Mouse (Mus musculus): Measurements from ENCODE around the gene Fxyd2. TPM values are rescaled to one million over a fixed set of nuclear protein-coding genes. Genes with fewer than 3 reads are reported as not detected.

Fxyd2 gene
- polyA plus RNA-seq, 1 experiment from 2014 or later, result 5.4 TPM

- DNase-seq (ENCODE audit: low spot score), result no peak
- 49% methylated on average over 4 of the region's 4 CpGs for WGBS
- no peaks in the 10 kb centered on the region for H3K9me3 ChIP-seq (ENCODE audit: control insufficient read depth, low read length)
Observed at GRCm38 (mm10) chr9:45401851-45402250, 2.4 kb downstream of the Fxyd2 start.

GRCm38 (mm10) chr9:45402957-45403356, 3.5 kb downstream of the Fxyd2 start:
- no peaks in the 10 kb centered on the region; the same call in 1 of the 2 replicates for H3K27me3 ChIP-seq (replicated peaks; ENCODE audit: control insufficient read depth, insufficient read depth, low read length)
- 42% methylated on average over 2 of the region's 2 CpGs for WGBS
- no peaks in the 10 kb centered on the region for H3K9me3 ChIP-seq (ENCODE audit: control insufficient read depth, low read length)
- no peak for ATAC-seq (ENCODE audit: low read depth)
- 0 out of 2 replicates have a peak, but pooled peaks cover 1% of the 10 kb centered on the region for H3K4me1 ChIP-seq (ENCODE audit: control insufficient read depth, insufficient read depth, low read length)
- H3K36me3 ChIP-seq (ENCODE audit: control insufficient read depth, insufficient read depth, low read length), result no peaks in the 10 kb centered on the region
- no peak overlapping the region for H3K4me3 ChIP-seq (ENCODE audit: low read depth, low read length)
- no peak overlapping the region for H3K27ac ChIP-seq (replicated peaks; ENCODE audit: low read depth, low read length)
- H3K9ac ChIP-seq (ENCODE audit: low read depth, low read length), result no peak overlapping the region
- H3K4me2 ChIP-seq (ENCODE audit: low read depth, low read length), result no peak overlapping the region
- DNase-seq (ENCODE audit: low spot score), result no peak

More at GRCm38 (mm10) chr9:45401851-45402250, 2.4 kb downstream of the Fxyd2 start:
- H3K4me1 ChIP-seq (ENCODE audit: control insufficient read depth, insufficient read depth, low read length), result no peaks in the 10 kb centered on the region
- H3K9ac ChIP-seq (ENCODE audit: low read depth, low read length), result no peak overlapping the region
- no peak for ATAC-seq (ENCODE audit: low read depth)
- H3K36me3 ChIP-seq (ENCODE audit: control insufficient read depth, insufficient read depth, low read length), result no peaks in the 10 kb centered on the region
- H3K27ac ChIP-seq (replicated peaks; ENCODE audit: low read depth, low read length), result no peak overlapping the region
- H3K4me3 ChIP-seq (ENCODE audit: low read depth, low read length), result no peak overlapping the region
- H3K27me3 ChIP-seq (replicated peaks; ENCODE audit: control insufficient read depth, insufficient read depth, low read length), result no peaks in the 10 kb centered on the region; the same call in 1 of the 2 replicates
- H3K4me2 ChIP-seq (ENCODE audit: low read depth, low read length), result no peak overlapping the region

GRCm38 (mm10) chr9:45405694-45406093, 6.2 kb downstream of the Fxyd2 start:
- ATAC-seq (ENCODE audit: low read depth) (no peak), DNase-seq (ENCODE audit: low spot score) (no peak)
- WGBS, result 65% methylated on average over 5 of the region's 5 CpGs
- Histone ChIP-seq H3K9me3 (ENCODE audit: control insufficient read depth, low read length) (no peaks in the 10 kb centered on the region), H3K27ac (replicated peaks; ENCODE audit: low read depth, low read length) (no peak overlapping the region), H3K9ac (ENCODE audit: low read depth, low read length) (no peak overlapping the region), H3K4me2 (ENCODE audit: low read depth, low read length) (no peak overlapping the region), H3K36me3 (ENCODE audit: control insufficient read depth, insufficient read depth, low read length) (no peaks in the 10 kb centered on the region), H3K27me3 (replicated peaks; ENCODE audit: control insufficient read depth, insufficient read depth, low read length) (no peaks in the 10 kb centered on the region; the same call in 1 of the 2 replicates), H3K4me1 (ENCODE audit: control insufficient read depth, insufficient read depth, low read length) (0 out of 2 replicates have a peak, but pooled peaks cover 5% of the 10 kb centered on the region), H3K4me3 (ENCODE audit: low read depth, low read length) (no peak overlapping the region)

GRCm38 (mm10) chr9:45406808-45407207, 7.3 kb downstream of the Fxyd2 start:
- Histone ChIP-seq H3K4me1 (ENCODE audit: control insufficient read depth, insufficient read depth, low read length) (0 out of 2 replicates have a peak, but pooled peaks cover 5% of the 10 kb centered on the region), H3K9ac (ENCODE audit: low read depth, low read length) (no peak overlapping the region), H3K9me3 (ENCODE audit: control insufficient read depth, low read length) (no peaks in the 10 kb centered on the region), H3K4me2 (ENCODE audit: low read depth, low read length) (no peak overlapping the region), H3K27me3 (replicated peaks; ENCODE audit: control insufficient read depth, insufficient read depth, low read length) (no peaks in the 10 kb centered on the region; the same call in 1 of the 2 replicates), H3K4me3 (ENCODE audit: low read depth, low read length) (no peak overlapping the region), H3K27ac (replicated peaks; ENCODE audit: low read depth, low read length) (no peak overlapping the region), H3K36me3 (ENCODE audit: control insufficient read depth, insufficient read depth, low read length) (no peaks in the 10 kb centered on the region)
- DNase-seq (ENCODE audit: low spot score) (no peak), ATAC-seq (ENCODE audit: low read depth) (no peak)
- 90% methylated on average over 3 of the region's 3 CpGs for WGBS

GRCm38 (mm10) chr9:45407706-45408675, 8.5 kb downstream of the Fxyd2 start:
- Histone ChIP-seq H3K4me1 (ENCODE audit: control insufficient read depth, insufficient read depth, low read length) (0 out of 2 replicates have a peak, but pooled peaks cover 5% of the 10 kb centered on the region), H3K36me3 (ENCODE audit: control insufficient read depth, insufficient read depth, low read length) (no peaks in the 10 kb centered on the region), H3K9me3 (ENCODE audit: control insufficient read depth, low read length) (no peaks in the 10 kb centered on the region), H3K27ac (replicated peaks; ENCODE audit: low read depth, low read length) (0 out of 2 replicates have a peak overlapping the region, but pooled peaks have one; percentile 48), H3K27me3 (replicated peaks; ENCODE audit: control insufficient read depth, insufficient read depth, low read length) (no peaks in the 10 kb centered on the region), H3K4me3 (ENCODE audit: low read depth, low read length) (peak overlapping the region; percentile 32), H3K9ac (ENCODE audit: low read depth, low read length) (peak overlapping the region; percentile 51), H3K4me2 (ENCODE audit: low read depth, low read length) (peak overlapping the region; percentile 55)
- ATAC-seq (ENCODE audit: low read depth), result peak; percentile 73
- DNase-seq (ENCODE audit: low spot score), result peak; percentile 76
- WGBS, result 37% methylated on average over 33 of the region's 33 CpGs

- Histone ChIP-seq H3K36me3 (ENCODE audit: control insufficient read depth, insufficient read depth, low read length) (no peaks in the 10 kb centered on the region), H3K27me3 (replicated peaks; ENCODE audit: control insufficient read depth, insufficient read depth, low read length) (no peaks in the 10 kb centered on the region), H3K27ac (replicated peaks; ENCODE audit: low read depth, low read length) (no peak overlapping the region), H3K4me2 (ENCODE audit: low read depth, low read length) (no peak overlapping the region), H3K9me3 (ENCODE audit: control insufficient read depth, low read length) (no peaks in the 10 kb centered on the region), H3K4me1 (ENCODE audit: control insufficient read depth, insufficient read depth, low read length) (0 out of 2 replicates have a peak, but pooled peaks cover 5% of the 10 kb centered on the region), H3K4me3 (ENCODE audit: low read depth, low read length) (no peak overlapping the region), H3K9ac (ENCODE audit: low read depth, low read length) (no peak overlapping the region)
- no peak for DNase-seq (ENCODE audit: low spot score)
- WGBS, result 87% methylated on average over 5 of the region's 5 CpGs
- no peak for ATAC-seq (ENCODE audit: low read depth)
Observed at GRCm38 (mm10) chr9:45410193-45410592, 10.7 kb downstream of the Fxyd2 start.

- Histone ChIP-seq H3K4me1 (ENCODE audit: control insufficient read depth, insufficient read depth, low read length) (0 out of 2 replicates have a peak, but pooled peaks cover 5% of the 10 kb centered on the region), H3K4me2 (ENCODE audit: low read depth, low read length) (no peak overlapping the region), H3K4me3 (ENCODE audit: low read depth, low read length) (no peak overlapping the region), H3K9me3 (ENCODE audit: control insufficient read depth, low read length) (no peaks in the 10 kb centered on the region), H3K9ac (ENCODE audit: low read depth, low read length) (no peak overlapping the region), H3K36me3 (ENCODE audit: control insufficient read depth, insufficient read depth, low read length) (no peaks in the 10 kb centered on the region), H3K27ac (replicated peaks; ENCODE audit: low read depth, low read length) (no peak overlapping the region), H3K27me3 (replicated peaks; ENCODE audit: control insufficient read depth, insufficient read depth, low read length) (no peaks in the 10 kb centered on the region)
- no peak for ATAC-seq (ENCODE audit: low read depth)
- no peak for DNase-seq (ENCODE audit: low spot score)
- WGBS, result 82% methylated on average over 2 of the region's 2 CpGs
Observed at GRCm38 (mm10) chr9:45410614-45411013, 11.1 kb downstream of the Fxyd2 start.

GRCm38 (mm10) chr9:45411111-45411510, 11.6 kb downstream of the Fxyd2 start:
- no peak overlapping the region for H3K27ac ChIP-seq (replicated peaks; ENCODE audit: low read depth, low read length)
- no peaks in the 10 kb centered on the region for H3K9me3 ChIP-seq (ENCODE audit: control insufficient read depth, low read length)
- H3K9ac ChIP-seq (ENCODE audit: low read depth, low read length), result no peak overlapping the region
- H3K4me2 ChIP-seq (ENCODE audit: low read depth, low read length), result no peak overlapping the region
- no peaks in the 10 kb centered on the region for H3K27me3 ChIP-seq (replicated peaks; ENCODE audit: control insufficient read depth, insufficient read depth, low read length)
- DNase-seq (ENCODE audit: low spot score), result no peak
- 77% methylated on average over 3 of the region's 3 CpGs for WGBS
- H3K4me3 ChIP-seq (ENCODE audit: low read depth, low read length), result no peak overlapping the region
- no peaks in the 10 kb centered on the region for H3K36me3 ChIP-seq (ENCODE audit: control insufficient read depth, insufficient read depth, low read length)
- ATAC-seq (ENCODE audit: low read depth), result no peak
- H3K4me1 ChIP-seq (ENCODE audit: control insufficient read depth, insufficient read depth, low read length), result 0 out of 2 replicates have a peak, but pooled peaks cover 5% of the 10 kb centered on the region

Measured in embryonic facial prominence, embryonic 14.5 days (tissue).